Mouse (Mus musculus): ENCODE data around the gene Rps27. TPM values are rescaled to one million over a fixed set of nuclear protein-coding genes. Genes with fewer than 3 reads are reported as not detected.

Gene Rps27
- polyA plus RNA-seq, 1 experiment from 2014 or later: 794 TPM

DNA sequence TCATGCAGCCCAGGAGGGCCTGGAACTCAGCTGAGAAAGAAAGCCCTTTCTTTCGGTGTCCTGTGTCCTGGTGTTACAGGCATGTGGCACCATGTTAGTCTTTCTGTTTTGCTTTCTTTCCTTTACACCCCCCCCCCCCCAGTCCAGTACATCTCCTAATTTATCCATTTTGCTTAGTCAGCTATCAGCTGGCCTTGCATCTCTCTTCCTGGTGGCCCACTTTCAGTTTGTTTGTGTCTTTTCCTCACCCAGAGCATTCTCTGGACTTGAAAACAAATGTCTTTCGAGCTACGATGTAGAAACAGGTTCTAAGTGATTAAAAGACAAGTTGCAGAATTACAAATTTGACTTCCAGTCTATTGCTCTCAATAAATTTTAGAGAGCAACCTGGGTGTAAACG, 9.0 kb upstream of the Rps27 start:
- WGBS: 94% methylated on average over 4 of the region's 4 CpGs
- no peak for ATAC-seq (ENCODE audit: low FRiP score, low read depth)
- no peaks in the 10 kb centered on the region for H3K9me3 ChIP-seq
- H3K4me2 ChIP-seq: no peak overlapping the region
- no peak overlapping the region for H3K27ac ChIP-seq (replicated peaks)
- H3K27me3 ChIP-seq: no peaks in the 10 kb centered on the region
- H3K36me3 ChIP-seq: no peaks in the 10 kb centered on the region
- no peak overlapping the region for H3K9ac ChIP-seq
- H3K4me1 ChIP-seq (replicated peaks): peaks cover 16% of the 10 kb centered on the region
- no peak overlapping the region for H3K4me3 ChIP-seq

DNA sequence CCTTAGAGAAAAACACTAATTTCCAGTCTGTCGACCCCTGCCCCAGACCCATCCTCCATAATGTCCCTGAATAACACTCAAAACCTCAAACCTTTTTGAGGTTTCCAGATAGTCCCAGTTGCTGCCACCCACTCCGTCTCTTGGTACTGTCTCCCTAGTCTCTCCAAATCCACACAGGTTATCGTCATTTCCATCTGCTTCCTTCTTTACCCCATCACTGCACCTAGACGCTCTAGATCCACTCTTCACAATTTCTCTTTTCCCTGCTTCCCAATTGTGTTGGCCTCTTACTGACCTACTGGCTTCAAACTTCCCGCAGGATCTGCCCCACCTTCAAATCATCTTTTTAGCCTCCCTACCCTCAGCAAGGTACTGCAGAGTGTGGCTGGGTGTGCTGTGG, 7.7 kb upstream of the Rps27 start:
- ATAC-seq (ENCODE audit: low FRiP score, low read depth): no peak
- WGBS: 30% methylated on average over 5 of the region's 5 CpGs
- Histone ChIP-seq H3K36me3 (no peaks in the 10 kb centered on the region), H3K4me3 (peak overlapping the region; percentile 37), H3K9ac (0 out of 2 replicates have a peak overlapping the region, but pooled peaks have one; percentile 6), H3K9me3 (no peaks in the 10 kb centered on the region), H3K4me1 (replicated peaks) (peaks cover 16% of the 10 kb centered on the region), H3K27me3 (no peaks in the 10 kb centered on the region), H3K27ac (replicated peaks) (no peak overlapping the region), H3K4me2 (peak overlapping the region; percentile 64)

GRCm38 (mm10) chr3:90220531-90220951, 7.1 kb upstream of the Rps27 start:
- ATAC-seq (ENCODE audit: low FRiP score, low read depth): peak; percentile 68
- H3K4me1 ChIP-seq (replicated peaks): peaks cover 16% of the 10 kb centered on the region
- peak overlapping the region; percentile 37 for H3K4me3 ChIP-seq
- H3K4me2 ChIP-seq: peak overlapping the region; percentile 64
- H3K9me3 ChIP-seq: no peaks in the 10 kb centered on the region
- no peaks in the 10 kb centered on the region for H3K27me3 ChIP-seq
- H3K9ac ChIP-seq: peak overlapping the region; percentile 14
- H3K27ac ChIP-seq (replicated peaks): peak overlapping the region; percentile 77
- under 1% methylated on average over 18 of the region's 20 CpGs for WGBS
- no peaks in the 10 kb centered on the region for H3K36me3 ChIP-seq

GRCm38 (mm10) chr3:90220088-90220487, 6.6 kb upstream of the Rps27 start:
- H3K4me1 ChIP-seq (replicated peaks): peaks cover 16% of the 10 kb centered on the region
- no peaks in the 10 kb centered on the region for H3K27me3 ChIP-seq
- no peaks in the 10 kb centered on the region for H3K9me3 ChIP-seq
- peak overlapping the region; percentile 37 for H3K4me3 ChIP-seq
- WGBS: 14% methylated on average over 6 of the region's 6 CpGs
- H3K4me2 ChIP-seq: peak overlapping the region; percentile 64
- no peak for ATAC-seq (ENCODE audit: low FRiP score, low read depth)
- H3K9ac ChIP-seq: 0 out of 2 replicates have a peak overlapping the region, but pooled peaks have one; percentile 14
- no peaks in the 10 kb centered on the region for H3K36me3 ChIP-seq
- peak overlapping the region; percentile 77 for H3K27ac ChIP-seq (replicated peaks)

DNA sequence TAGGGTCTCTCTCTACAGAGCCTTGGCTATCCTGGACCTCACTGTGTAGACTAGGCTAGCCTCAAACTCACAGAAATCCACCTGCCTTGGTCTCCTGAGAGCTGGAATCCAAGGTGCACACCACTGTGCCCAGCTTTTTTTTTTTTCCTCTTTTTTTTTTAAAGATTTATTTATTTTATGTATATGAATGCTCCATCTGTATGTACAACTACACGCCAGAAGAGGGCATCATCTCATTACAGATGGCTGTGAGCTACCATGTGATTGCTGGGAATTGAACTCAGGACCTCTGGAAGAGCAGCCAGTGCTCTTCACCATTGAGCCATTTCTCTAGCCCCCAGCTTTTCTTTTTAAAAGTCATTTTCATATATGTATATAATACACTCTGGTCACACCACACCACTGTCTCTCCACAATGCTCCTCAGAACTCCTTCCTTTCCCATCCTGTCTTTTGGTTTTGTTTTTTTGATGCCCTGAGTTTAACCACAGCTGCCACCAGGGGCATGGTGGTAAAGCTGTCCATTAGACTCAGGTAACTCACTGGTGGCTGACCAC, 2.5 kb upstream of the Rps27 start:
- Histone ChIP-seq H3K36me3 (peaks cover 13% of the 10 kb centered on the region), H3K27ac (replicated peaks) (no peak overlapping the region), H3K9ac (no peak overlapping the region), H3K9me3 (no peaks in the 10 kb centered on the region), H3K27me3 (no peaks in the 10 kb centered on the region), H3K4me1 (replicated peaks) (peaks cover 39% of the 10 kb centered on the region), H3K4me2 (no peak overlapping the region), H3K4me3 (no peak overlapping the region)
- ATAC-seq (ENCODE audit: low FRiP score, low read depth): no peak
- WGBS: 42% methylated on average over 1 of the region's 1 CpGs

- WGBS: 11% methylated on average over 12 of the region's 12 CpGs
- ATAC-seq (ENCODE audit: low FRiP score, low read depth): peak; percentile 65
- Histone ChIP-seq H3K4me3 (peak overlapping the region; percentile 55), H3K27ac (replicated peaks) (peak overlapping the region; percentile 82), H3K9me3 (no peaks in the 10 kb centered on the region), H3K4me1 (replicated peaks) (peaks cover 32% of the 10 kb centered on the region), H3K9ac (peak overlapping the region; percentile 46), H3K27me3 (no peaks in the 10 kb centered on the region), H3K4me2 (peak overlapping the region; percentile 97), H3K36me3 (peaks cover 28% of the 10 kb centered on the region)
These were observed 669 bp upstream of the Rps27 start for GRCm38 (mm10) chr3:90213956-90214684.

DNA sequence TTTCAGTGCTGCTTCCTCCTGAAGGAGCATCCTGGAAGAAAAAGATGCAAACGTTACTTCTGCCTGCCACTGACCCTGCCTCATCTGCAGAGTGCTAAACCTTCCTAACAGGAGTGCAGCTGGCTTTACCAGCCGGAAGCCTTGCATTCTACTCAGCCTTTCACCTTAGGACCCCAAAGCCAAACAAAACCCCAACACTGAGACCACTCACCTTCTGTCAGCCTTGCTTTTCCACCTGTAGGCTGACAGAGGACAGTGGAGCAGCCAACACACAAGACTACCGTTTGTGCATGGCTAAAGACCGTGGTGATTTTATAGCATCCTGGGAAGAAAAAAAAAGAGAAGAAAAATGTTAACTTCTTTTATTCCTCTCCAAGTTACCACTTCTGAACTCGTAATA, 728 bp downstream of the Rps27 start:
- peak overlapping the region; percentile 82; the same call in 1 of the 2 replicates for H3K27ac ChIP-seq (replicated peaks)
- no peak for ATAC-seq (ENCODE audit: low FRiP score, low read depth)
- peaks cover 42% of the 10 kb centered on the region for H3K36me3 ChIP-seq

GRCm38 (mm10) chr3:90211475-90212398, 1.7 kb downstream of the Rps27 start:
- ATAC-seq (ENCODE audit: low FRiP score, low read depth): no peak
- 87% methylated on average over 13 of the region's 13 CpGs for WGBS
- no peak overlapping the region for H3K27ac ChIP-seq (replicated peaks)
- H3K9ac ChIP-seq: no peak overlapping the region
- H3K4me2 ChIP-seq: peak overlapping the region; percentile 97
- no peaks in the 10 kb centered on the region for H3K9me3 ChIP-seq
- H3K4me1 ChIP-seq (replicated peaks): peaks cover 32% of the 10 kb centered on the region
- H3K4me3 ChIP-seq: 0 out of 2 replicates have a peak overlapping the region, but pooled peaks have one; percentile 55
- H3K27me3 ChIP-seq: no peaks in the 10 kb centered on the region
- H3K36me3 ChIP-seq: peaks cover 42% of the 10 kb centered on the region

More for the DNA sequence above, 728 bp downstream of the Rps27 start:
- WGBS: 11% methylated on average over 5 of the region's 5 CpGs
- Histone ChIP-seq H3K4me2 (peak overlapping the region; percentile 97), H3K4me3 (peak overlapping the region; percentile 55), H3K9me3 (no peaks in the 10 kb centered on the region), H3K4me1 (replicated peaks) (peaks cover 32% of the 10 kb centered on the region), H3K9ac (peak overlapping the region; percentile 78), H3K27me3 (no peaks in the 10 kb centered on the region)

- no peak overlapping the region for H3K4me2 ChIP-seq
- H3K27ac ChIP-seq (replicated peaks): no peak overlapping the region
- no peak for ATAC-seq (ENCODE audit: low FRiP score, low read depth)
- H3K36me3 ChIP-seq: peaks cover 42% of the 10 kb centered on the region
- H3K4me1 ChIP-seq (replicated peaks): peaks cover 32% of the 10 kb centered on the region
- H3K4me3 ChIP-seq: no peak overlapping the region
- H3K9ac ChIP-seq: no peak overlapping the region
- H3K9me3 ChIP-seq: no peaks in the 10 kb centered on the region
- no peaks in the 10 kb centered on the region for H3K27me3 ChIP-seq
- 93% methylated on average over 5 of the region's 5 CpGs for WGBS
These were observed 3.4 kb downstream of the Rps27 start for GRCm38 (mm10) chr3:90209908-90210566.

DNA sequence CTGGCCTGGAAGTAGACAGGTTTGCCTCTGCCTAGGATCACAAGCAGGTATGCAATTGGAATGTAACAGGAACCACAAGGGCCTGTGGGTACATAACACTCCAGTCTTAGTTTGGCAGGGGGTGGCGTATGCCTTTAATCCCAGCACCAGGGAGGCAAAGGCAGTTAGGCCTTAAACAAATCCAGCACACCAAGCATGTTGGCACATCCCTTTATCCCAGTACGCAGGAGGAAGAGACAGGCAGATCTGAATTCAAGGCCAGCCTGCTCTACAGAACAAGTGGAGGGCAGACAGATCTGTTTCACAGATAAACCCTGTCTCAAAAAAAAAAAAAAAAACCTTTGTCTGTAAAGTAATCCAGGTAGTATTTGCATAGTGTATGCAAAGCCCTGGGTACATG, 4.8 kb downstream of the Rps27 start:
- Histone ChIP-seq H3K27ac (replicated peaks) (no peak overlapping the region), H3K4me3 (no peak overlapping the region), H3K4me1 (replicated peaks) (peaks cover 23% of the 10 kb centered on the region), H3K27me3 (no peaks in the 10 kb centered on the region), H3K9ac (no peak overlapping the region), H3K9me3 (no peaks in the 10 kb centered on the region), H3K36me3 (peaks cover 42% of the 10 kb centered on the region), H3K4me2 (no peak overlapping the region)
- 87% methylated on average over 2 of the region's 2 CpGs for WGBS
- no peak for ATAC-seq (ENCODE audit: low FRiP score, low read depth)

DNA sequence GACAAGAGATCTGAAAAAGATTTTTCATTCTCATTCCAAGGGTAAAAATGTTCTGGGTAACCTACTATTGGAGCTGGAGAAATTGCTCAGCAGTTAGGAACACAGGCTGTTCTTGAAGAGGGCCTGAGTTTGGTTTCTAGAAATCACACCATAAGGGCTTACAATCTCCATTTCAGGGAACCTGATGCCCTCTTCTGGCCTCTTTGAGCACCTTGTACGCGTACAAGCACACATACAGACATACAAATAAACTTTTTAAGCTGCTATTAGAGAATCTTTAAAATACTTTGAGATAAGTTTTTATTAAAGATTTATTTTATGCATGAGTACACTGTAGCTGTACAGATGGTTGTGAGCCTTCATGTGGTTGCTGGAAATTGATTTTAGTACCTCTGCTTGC, 8.9 kb downstream of the Rps27 start:
- peaks cover 18% of the 10 kb centered on the region for H3K36me3 ChIP-seq
- no peak overlapping the region for H3K4me3 ChIP-seq
- ATAC-seq (ENCODE audit: low FRiP score, low read depth): no peak
- no peak overlapping the region for H3K27ac ChIP-seq (replicated peaks)
- no peaks in the 10 kb centered on the region for H3K9me3 ChIP-seq
- no peak overlapping the region for H3K4me2 ChIP-seq
- H3K27me3 ChIP-seq: no peaks in the 10 kb centered on the region
- H3K9ac ChIP-seq: no peak overlapping the region
- 92% methylated on average over 2 of the region's 2 CpGs for WGBS
- H3K4me1 ChIP-seq (replicated peaks): no peaks in the 10 kb centered on the region
